Mouse (Mus musculus) hindbrain, embryonic 13.5 days (tissue): ENCODE data around the gene Nipsnap2. TPM values are rescaled to one million over a fixed set of nuclear protein-coding genes. Genes with fewer than 3 reads are reported as not detected.
A peak's percentile ranks its signal among the peaks of the same experiment; 100 is the strongest.

Experiments used
- ATAC-seq: fragments of 200-750 bp; cut with Nextera tagmentation; 2 replicates; pipeline ENCODE4 v1.8.0; 2017; ENCODE audit warnings: moderate TSS enrichment; ENCODE audit not compliant: low FRiP score
- H3K27ac ChIP-seq: fragments of 300-500 bp; sonication (generic); 2 replicates; pipeline ENCODE4 v1.5.1; 2015; ENCODE audit warnings: inconsistent platforms, mild to moderate bottlenecking, moderate library complexity
- H3K27me3 ChIP-seq: fragments of 300-500 bp; sonication (generic); 2 replicates; pipeline ENCODE4 v1.6.1; 2015; ENCODE audit warnings: mild to moderate bottlenecking, inconsistent platforms
- H3K36me3 ChIP-seq: fragments of 300-500 bp; sonication (generic); 2 replicates; pipeline ENCODE4 v1.6.1; 2015; ENCODE audit warnings: mild to moderate bottlenecking, inconsistent platforms
- H3K4me1 ChIP-seq: fragments of 300-500 bp; sonication (generic); replicated peaks from 2 replicates; pipeline ENCODE4 v1.6.1; 2015; ENCODE audit warnings: inconsistent platforms
- H3K4me2 ChIP-seq: fragments of 300-500 bp; sonication (generic); 2 replicates; pipeline ENCODE4 v1.6.1; 2015; ENCODE audit warnings: inconsistent platforms, mild to moderate bottlenecking, moderate library complexity
- H3K4me3 ChIP-seq: fragments of 300-500 bp; sonication (generic); 2 replicates; pipeline ENCODE4 v1.5.1; 2015; ENCODE audit warnings: mild to moderate bottlenecking, inconsistent platforms
- H3K9ac ChIP-seq: fragments of 300-500 bp; sonication (generic); 2 replicates; pipeline ENCODE4 v1.6.1; 2015; ENCODE audit warnings: mild to moderate bottlenecking, inconsistent platforms
- H3K9me3 ChIP-seq: fragments of 300-500 bp; sonication (generic); 2 replicates; pipeline ENCODE4 v1.6.1; 2016; ENCODE audit warnings: inconsistent platforms
- WGBS: fragments of 180-500 bp; shearing (Covaris S2); methylation state at CpG from one replicate; pipeline ENCODE4 v1.1.7; 2015; 5-methylcytosine and 5-hydroxymethylcytosine counted together
- polyA plus RNA-seq: library from polyadenylated mRNA; unstranded; fragments of >200 nt; fragmentation: Nextera tagmentation; extraction: Ambion mirVana; gene quantifications from 2 replicates; pipeline ENCODE4 v1.2.1, GENCODE M21; 2015

Gene Nipsnap2
- polyA plus RNA-seq, 1 experiment from 2014 or later, result 89.1 TPM

DNA sequence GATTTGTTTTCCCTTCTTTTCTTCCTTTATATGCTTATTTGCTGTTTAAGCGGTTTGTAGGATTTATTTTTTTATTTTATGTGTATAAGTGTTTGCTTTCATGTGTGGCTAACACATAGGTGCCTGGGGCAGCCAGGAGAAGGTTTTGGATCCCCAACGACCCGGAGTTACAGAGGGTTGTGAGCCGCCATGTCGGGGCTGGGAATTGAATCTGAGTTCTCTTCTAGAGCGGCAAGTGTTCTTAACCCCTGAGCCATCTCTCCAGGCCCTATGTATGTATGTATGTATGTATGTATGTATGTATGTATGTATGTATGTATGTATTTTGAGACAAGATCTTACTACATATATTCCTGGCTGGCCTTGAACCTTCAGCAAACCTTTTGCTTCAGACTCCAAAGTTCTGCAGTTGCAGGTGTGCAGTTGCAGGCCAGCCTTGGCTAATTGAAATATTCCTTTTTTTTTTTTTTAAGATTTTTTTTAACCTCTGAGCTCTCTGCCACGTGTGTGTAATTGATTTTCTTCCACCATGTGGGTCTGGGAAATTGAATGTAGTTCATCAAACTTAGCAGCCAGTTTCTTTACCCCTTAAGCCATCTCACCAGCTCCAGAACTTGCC, 1.0 kb downstream of the Nipsnap2 start:
- ATAC-seq, result no peak
- Histone ChIP-seq H3K4me3 (peak overlapping the region; percentile 78), H3K4me2 (peak overlapping the region; percentile 59), H3K27ac (peak overlapping the region; percentile 90; the same call in 1 of the 2 replicates), H3K9ac (peak overlapping the region; percentile 91), H3K4me1 (peaks cover 50% of the 10 kb centered on the region), H3K27me3 (no peaks in the 10 kb centered on the region), H3K36me3 (no peaks in the 10 kb centered on the region), H3K9me3 (no peaks in the 10 kb centered on the region)
- WGBS, result 19% methylated on average over 7 of the region's 7 CpGs

GRCm38 (mm10) chr5:129726784-129727183, 1.9 kb downstream of the Nipsnap2 start:
- ATAC-seq, result no peak
- no peaks in the 10 kb centered on the region for H3K9me3 ChIP-seq
- H3K27me3 ChIP-seq, result no peaks in the 10 kb centered on the region
- no peak overlapping the region for H3K27ac ChIP-seq
- 88% methylated on average over 3 of the region's 3 CpGs for WGBS
- H3K4me1 ChIP-seq, result peaks cover 50% of the 10 kb centered on the region
- no peak overlapping the region for H3K4me3 ChIP-seq
- H3K4me2 ChIP-seq, result no peak overlapping the region; the same call in 1 of the 2 replicates
- H3K36me3 ChIP-seq, result no peaks in the 10 kb centered on the region
- H3K9ac ChIP-seq, result no peak overlapping the region

GRCm38 (mm10) chr5:129729286-129729685, 4.4 kb downstream of the Nipsnap2 start:
- Histone ChIP-seq H3K9ac (no peak overlapping the region), H3K27ac (no peak overlapping the region)

DNA sequence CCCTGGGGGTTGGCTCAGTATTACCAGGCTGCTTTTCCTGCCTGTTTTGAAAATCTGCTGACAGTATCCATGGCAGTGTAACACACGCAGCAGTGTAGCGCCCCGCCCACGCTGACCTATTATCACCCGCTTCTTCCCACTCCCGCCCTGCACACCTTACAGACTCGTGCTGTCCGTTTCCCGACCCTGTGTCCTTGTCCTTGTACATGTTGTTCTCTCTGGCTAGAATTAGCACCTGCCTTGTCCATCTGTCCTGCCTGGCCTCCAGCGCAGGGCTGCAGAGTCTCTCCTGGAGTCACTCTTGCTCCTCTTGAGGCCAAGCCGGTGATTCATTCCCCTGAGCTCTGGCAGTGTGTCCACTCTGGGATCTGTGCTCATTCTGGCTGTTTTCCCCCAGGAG, 5.5 kb downstream of the Nipsnap2 start:
- H3K4me2 ChIP-seq, result 0 out of 2 replicates have a peak overlapping the region, but pooled peaks have one; percentile 2
- ATAC-seq, result no peak
- H3K27me3 ChIP-seq, result no peaks in the 10 kb centered on the region
- H3K9me3 ChIP-seq, result no peaks in the 10 kb centered on the region
- H3K36me3 ChIP-seq, result peaks cover 5% of the 10 kb centered on the region; the same call in 1 of the 2 replicates
- 84% methylated on average over 11 of the region's 11 CpGs for WGBS
- no peak overlapping the region for H3K4me3 ChIP-seq
- H3K27ac ChIP-seq, result no peak overlapping the region
- H3K4me1 ChIP-seq, result peaks cover 43% of the 10 kb centered on the region
- H3K9ac ChIP-seq, result 0 out of 2 replicates have a peak overlapping the region, but pooled peaks have one; percentile 51

More at GRCm38 (mm10) chr5:129729286-129729685, 4.4 kb downstream of the Nipsnap2 start:
- Histone ChIP-seq H3K36me3 (peaks cover 2% of the 10 kb centered on the region; the same call in 1 of the 2 replicates), H3K9me3 (no peaks in the 10 kb centered on the region), H3K4me2 (no peak overlapping the region), H3K4me1 (peaks cover 48% of the 10 kb centered on the region), H3K4me3 (no peak overlapping the region), H3K27me3 (no peaks in the 10 kb centered on the region)
- 67% methylated on average over 11 of the region's 11 CpGs for WGBS
- no peak for ATAC-seq

DNA sequence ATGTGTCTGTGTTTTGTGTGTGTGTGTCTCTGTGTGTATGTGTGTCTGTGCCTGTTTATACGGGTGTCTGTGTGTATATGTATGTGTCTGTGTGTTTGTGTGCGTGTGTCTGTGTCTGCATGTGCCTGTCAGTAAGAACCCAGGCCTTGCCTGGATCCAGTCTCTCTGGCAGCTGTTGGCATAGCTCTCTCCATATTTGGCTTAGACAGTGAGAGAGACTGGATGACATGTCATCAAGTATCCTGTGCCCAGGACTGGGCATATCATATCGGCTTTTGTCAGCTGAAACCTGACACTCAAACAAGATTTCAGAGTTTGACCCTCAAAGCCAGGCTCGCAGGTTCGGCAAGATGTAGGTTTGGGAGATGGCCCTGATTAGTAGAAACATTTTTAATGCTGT, 6.2 kb downstream of the Nipsnap2 start:
- Histone ChIP-seq H3K9ac (0 out of 2 replicates have a peak overlapping the region, but pooled peaks have one; percentile 51), H3K27me3 (no peaks in the 10 kb centered on the region), H3K4me2 (no peak overlapping the region), H3K4me3 (no peak overlapping the region), H3K9me3 (no peaks in the 10 kb centered on the region), H3K27ac (no peak overlapping the region), H3K4me1 (peaks cover 39% of the 10 kb centered on the region), H3K36me3 (peaks cover 6% of the 10 kb centered on the region; the same call in 1 of the 2 replicates)
- no peak for ATAC-seq
- WGBS, result 91% methylated on average over 5 of the region's 5 CpGs

- Histone ChIP-seq H3K27ac (no peak overlapping the region), H3K4me2 (no peak overlapping the region), H3K27me3 (no peaks in the 10 kb centered on the region), H3K9me3 (no peaks in the 10 kb centered on the region), H3K4me1 (no peaks in the 10 kb centered on the region), H3K36me3 (peaks cover 46% of the 10 kb centered on the region), H3K9ac (no peak overlapping the region), H3K4me3 (no peak overlapping the region)
- WGBS, result 94% methylated on average over 1 of the region's 1 CpGs
- ATAC-seq, result no peak
Observed at GRCm38 (mm10) chr5:129740976-129741375, 16.1 kb downstream of the Nipsnap2 start.

DNA sequence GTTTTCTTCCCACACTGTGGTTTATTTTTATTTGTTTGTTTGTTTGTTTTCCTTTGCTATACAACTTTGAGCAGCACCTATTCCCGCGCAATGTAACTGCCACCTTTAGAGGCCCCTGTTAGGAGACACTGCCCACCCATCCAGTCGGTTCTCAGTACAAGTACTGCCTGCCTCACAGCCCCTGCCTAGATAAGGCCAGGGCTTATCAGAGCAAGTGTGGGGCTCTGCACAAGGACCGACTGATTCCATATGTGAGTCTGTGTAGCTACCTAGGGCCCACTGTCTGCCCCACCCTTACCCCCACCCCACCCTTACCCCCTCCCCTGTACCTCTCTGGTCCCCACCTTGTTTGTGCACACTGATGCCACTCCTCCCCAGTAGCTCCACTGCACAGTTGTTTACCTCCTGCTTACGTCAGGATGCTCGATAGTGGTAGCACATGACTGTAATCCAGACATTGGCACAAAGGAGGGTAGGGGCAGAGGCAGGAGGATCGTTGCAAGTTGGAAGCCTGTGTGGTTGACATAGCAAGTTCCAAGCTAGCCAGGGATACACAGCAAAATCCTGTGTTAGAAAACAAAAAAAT, 18.1 kb downstream of the Nipsnap2 start:
- H3K27ac ChIP-seq, result no peak overlapping the region
- H3K9me3 ChIP-seq, result no peaks in the 10 kb centered on the region
- ATAC-seq, result no peak
- H3K36me3 ChIP-seq, result peaks cover 64% of the 10 kb centered on the region
- H3K9ac ChIP-seq, result no peak overlapping the region
- H3K4me1 ChIP-seq, result no peaks in the 10 kb centered on the region
- WGBS, result 88% methylated on average over 7 of the region's 7 CpGs
- H3K4me3 ChIP-seq, result no peak overlapping the region
- no peaks in the 10 kb centered on the region for H3K27me3 ChIP-seq
- no peak overlapping the region for H3K4me2 ChIP-seq

DNA sequence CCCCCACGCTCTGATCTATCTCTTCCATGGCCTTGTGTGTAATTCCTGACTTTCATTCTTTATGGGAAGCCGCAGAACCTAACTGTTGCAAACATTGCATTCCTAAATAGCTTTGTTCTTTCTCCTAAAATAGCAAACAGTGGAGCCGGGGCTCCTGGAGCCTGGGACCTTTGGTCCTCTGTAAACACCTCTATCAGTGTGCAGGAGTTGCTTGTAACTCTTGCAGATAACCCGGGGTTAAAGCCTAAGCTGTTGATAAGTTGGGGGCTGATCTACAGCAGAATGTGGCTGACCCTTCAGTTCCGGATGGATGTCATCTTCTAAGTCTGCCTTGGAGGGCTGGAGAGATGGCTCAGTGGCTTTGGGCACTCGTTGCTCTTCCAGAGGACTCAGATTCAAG, 19.2 kb downstream of the Nipsnap2 start:
- ATAC-seq, result no peak
- Histone ChIP-seq H3K9me3 (no peaks in the 10 kb centered on the region), H3K4me1 (no peaks in the 10 kb centered on the region), H3K4me3 (no peak overlapping the region), H3K27me3 (no peaks in the 10 kb centered on the region), H3K36me3 (peaks cover 74% of the 10 kb centered on the region), H3K9ac (no peak overlapping the region), H3K4me2 (no peak overlapping the region), H3K27ac (no peak overlapping the region)
- WGBS, result 83% methylated on average over 6 of the region's 6 CpGs

DNA sequence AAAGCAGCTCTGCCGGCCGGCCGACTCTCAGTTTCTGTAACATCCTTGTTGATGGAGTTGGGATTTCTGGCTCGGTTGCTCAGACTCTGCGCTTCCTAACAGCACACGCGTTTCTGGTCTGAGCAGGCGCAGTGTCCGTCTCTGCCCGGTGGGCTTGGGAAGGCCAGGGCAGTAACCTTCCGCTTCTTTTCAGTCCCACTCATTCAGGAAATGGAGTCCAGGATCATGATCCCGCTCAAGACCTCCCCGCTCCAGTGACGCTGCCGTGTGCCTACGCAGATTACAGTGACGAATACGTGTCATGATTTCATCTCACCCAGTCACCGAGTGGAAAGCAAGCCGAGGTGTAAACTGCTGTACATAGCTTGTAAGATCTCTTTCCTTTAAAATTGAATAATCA, 32.0 kb downstream of the Nipsnap2 start:
- ATAC-seq, result no peak
- Histone ChIP-seq H3K27me3 (no peaks in the 10 kb centered on the region), H3K4me2 (no peak overlapping the region), H3K36me3 (peaks cover 53% of the 10 kb centered on the region), H3K9ac (no peak overlapping the region), H3K27ac (no peak overlapping the region), H3K4me3 (no peak overlapping the region), H3K9me3 (no peaks in the 10 kb centered on the region), H3K4me1 (peaks cover 5% of the 10 kb centered on the region; the same call in 1 of the 2 replicates)
- 96% methylated on average over 20 of the region's 20 CpGs for WGBS

GRCm38 (mm10) chr5:129759929-129760480, 35.1 kb downstream of the Nipsnap2 start:
- Histone ChIP-seq H3K36me3 (peaks cover 35% of the 10 kb centered on the region), H3K27me3 (no peaks in the 10 kb centered on the region), H3K4me1 (peaks cover 11% of the 10 kb centered on the region; the same call in 1 of the 2 replicates), H3K4me3 (no peak overlapping the region), H3K4me2 (no peak overlapping the region), H3K9me3 (no peaks in the 10 kb centered on the region), H3K9ac (no peak overlapping the region), H3K27ac (0 out of 2 replicates have a peak overlapping the region, but pooled peaks have one; percentile 5)
- no peak for ATAC-seq
- 90% methylated on average over 13 of the region's 13 CpGs for WGBS

- Histone ChIP-seq H3K4me3 (no peak overlapping the region), H3K9me3 (no peaks in the 10 kb centered on the region), H3K27me3 (no peaks in the 10 kb centered on the region), H3K27ac (peak overlapping the region; percentile 85), H3K36me3 (peaks cover 34% of the 10 kb centered on the region), H3K4me2 (no peak overlapping the region), H3K4me1 (peaks cover 11% of the 10 kb centered on the region; the same call in 1 of the 2 replicates), H3K9ac (0 out of 2 replicates have a peak overlapping the region, but pooled peaks have one; percentile 39)
- 47% methylated on average over 18 of the region's 18 CpGs for WGBS
- ATAC-seq, result peak; percentile 91
Observed at GRCm38 (mm10) chr5:129761865-129762540, 37.1 kb downstream of the Nipsnap2 start.
